8 mouse cellular contexts compared by ENCODE assay signal in genomic region chr4:110397618-110398045, GRCm38 (mm10). TPM values are rescaled to one million over a fixed set of nuclear protein-coding genes. Genes with fewer than 3 reads are reported as not detected.
DNase-seq lines count a peak whose midpoint lies in the region; ATAC-seq lines count a peak whose summit lies in the region.

Gene Agbl4, plus strand, starts transcription at chr4:110397661.

- peak within 1 kb of the TSS; percentile 65 for H3K4me2 ChIP-seq in intestine, embryonic 16.5 days (ENCODE audit: low read depth, low read length)

- DNase-seq in adrenal gland, postnatal 36 days = peak; percentile 66 to 75
- peak; percentile 87 for DNase-seq in heart, adult 11 months
- DNase-seq in left cerebral cortex, adult 9 months (ENCODE audit: low spot score in 2 of 2) = peak; percentile 16 to 76
- peak; percentile 32 for DNase-seq in lung, postnatal 36 days
- peak; percentile 65 to 75 for DNase-seq in right cerebral cortex, postnatal 36 days (ENCODE audit: low spot score in 2 of 2)

- no peaks in the 10 kb centered on the region for H3K27me3 ChIP-seq in intestine, embryonic 16.5 days (replicated peaks; ENCODE audit: control insufficient read depth, insufficient read depth, low read length)

- H3K9me3 ChIP-seq in intestine, embryonic 16.5 days (ENCODE audit: control insufficient read depth, low read length) = no peaks in the 10 kb centered on the region

- under 1% methylated on average over 27 of the region's 27 CpGs for WGBS in intestine, embryonic 16.5 days

- no peak within 1 kb of the TSS for H3K27ac ChIP-seq in intestine, embryonic 16.5 days (ENCODE audit: low read length)

- H3K4me3 ChIP-seq in intestine, embryonic 16.5 days (ENCODE audit: low read length) = peak within 1 kb of the TSS; percentile 63

- peak; percentile 85 for ATAC-seq in common myeloid progenitor, adult 5-6 weeks (replicated peaks; ENCODE audit: low read depth, poor library complexity, severe bottlenecking)
- ATAC-seq in intestine, embryonic 16.5 days = peak; percentile 100
- ATAC-seq in CD4-positive, CD25-positive, alpha-beta regulatory T cell, adult 4 months = no peak

- H3K9ac ChIP-seq in intestine, embryonic 16.5 days (ENCODE audit: low read depth, low read length) = peak within 1 kb of the TSS; percentile 61

- no peaks in the 10 kb centered on the region for H3K36me3 ChIP-seq in intestine, embryonic 16.5 days (ENCODE audit: control insufficient read depth, insufficient read depth, low read length)

- H3K4me1 ChIP-seq in intestine, embryonic 16.5 days (ENCODE audit: control insufficient read depth, insufficient read depth, low read length) = no peaks in the 10 kb centered on the region

RNA-seq across cellular contexts. Expression of gene Agbl4, which starts in this region (rescaled TPM):
- total RNA-seq in adrenal gland, postnatal 36 days (2021) = under 1 TPM; 0.33 to 0.53 TPM
- not detected in 2 replicates for total RNA-seq in common myeloid progenitor, adult 5-6 weeks (2017)
- polyA plus RNA-seq in intestine, embryonic 16.5 days (2015; fragmentation: Nextera tagmentation; extraction: Ambion mirVana) = 0.15 and 0.16 TPM in 2 replicates
- polyA plus RNA-seq in CD4-positive, CD25-positive, alpha-beta regulatory T cell, adult 4 months (2017; shearing (Covaris generic)) = not detected

Comparison
In these comparisons a context has a peak if more than half of its experiments do, and no peak if none do; other contexts are left out.
1. Peak in DNase-seq in adrenal gland, postnatal 36 days; RNA of the gene not detected or under 1 TPM.
2. Peak in ATAC-seq in common myeloid progenitor, adult 5-6 weeks; RNA of the gene not detected or under 1 TPM.
3. Peak in ATAC-seq, H3K4me3 ChIP-seq, H3K9ac ChIP-seq and H3K4me2 ChIP-seq in intestine, embryonic 16.5 days; RNA of the gene not detected or under 1 TPM.
4. DNase-seq: peak in every context shown above with its lines; median percentile 87 in heart, adult 11 months; 70 in adrenal gland, postnatal 36 days; 70 in right cerebral cortex, postnatal 36 days; 46 in left cerebral cortex, adult 9 months; 32 in lung, postnatal 36 days.